Mouse (Mus musculus): ENCODE results near the gene Kank1. TPM values are rescaled to one million over a fixed set of nuclear protein-coding genes. Genes with fewer than 3 reads are reported as not detected.

Kank1 gene
- polyA plus RNA-seq, 1 experiment from 2014 or later, result 18.8 TPM

DNA sequence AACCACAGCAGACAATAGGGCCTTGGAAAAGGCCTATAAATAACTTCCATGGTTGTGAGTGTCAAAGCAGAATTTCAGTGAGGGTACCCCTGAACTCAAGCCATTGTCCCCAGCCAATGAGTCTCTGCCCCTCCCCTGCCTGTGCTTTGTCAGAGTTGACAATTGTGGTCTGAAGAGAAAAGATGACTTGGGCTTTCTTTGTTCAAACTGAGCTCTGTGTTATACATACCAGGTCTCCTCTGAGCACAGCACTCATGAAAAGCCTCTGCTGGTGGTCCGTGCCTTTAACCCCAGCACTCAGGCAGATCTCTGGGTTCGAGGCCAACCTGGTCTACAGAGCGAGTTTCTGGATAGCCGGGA lies 5.8 kb upstream of the Kank1 start:
- H3K36me3 ChIP-seq, result no peaks in the 10 kb centered on the region
- WGBS, result 69% methylated on average over 4 of the region's 4 CpGs
- no peaks in the 10 kb centered on the region for H3K4me1 ChIP-seq (replicated peaks)
- no peak overlapping the region for H3K4me3 ChIP-seq (replicated peaks)
- no peaks in the 10 kb centered on the region for H3K27me3 ChIP-seq (replicated peaks)
- no peaks in the 10 kb centered on the region for H3K9me3 ChIP-seq
- ATAC-seq, result no peak
- no peak overlapping the region for H3K4me2 ChIP-seq (replicated peaks)
- H3K27ac ChIP-seq, result no peak overlapping the region
- H3K9ac ChIP-seq, result no peak overlapping the region

DNA sequence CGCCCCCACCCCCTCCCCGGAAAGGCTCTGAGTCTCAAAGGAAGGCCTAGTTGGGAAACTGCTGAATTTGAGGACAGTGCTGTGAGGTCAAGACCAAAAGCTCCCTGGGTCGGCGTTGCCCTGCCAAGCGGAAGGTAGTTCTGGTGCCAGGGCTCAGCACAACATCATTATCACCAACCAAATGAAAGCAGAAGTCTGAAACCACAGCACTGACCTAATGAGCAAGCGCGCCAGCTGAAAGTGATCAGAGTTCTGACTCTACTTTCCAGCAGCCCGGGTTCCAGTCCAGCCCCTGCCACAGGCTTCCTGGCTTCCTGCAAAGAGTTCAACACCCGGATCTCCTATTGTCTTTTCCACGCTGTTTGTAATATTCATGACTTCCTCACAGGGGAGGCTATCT lies 4.7 kb upstream of the Kank1 start:
- WGBS, result 63% methylated on average over 10 of the region's 10 CpGs
- no peaks in the 10 kb centered on the region for H3K9me3 ChIP-seq
- no peak overlapping the region for H3K4me3 ChIP-seq (replicated peaks)
- H3K36me3 ChIP-seq, result no peaks in the 10 kb centered on the region
- 0 out of 2 replicates have a peak, but pooled peaks cover 2% of the 10 kb centered on the region for H3K4me1 ChIP-seq (replicated peaks)
- peaks cover 3% of the 10 kb centered on the region; the same call in 1 of the 2 replicates for H3K27me3 ChIP-seq (replicated peaks)
- ATAC-seq, result no peak
- no peak overlapping the region for H3K4me2 ChIP-seq (replicated peaks)
- H3K9ac ChIP-seq, result no peak overlapping the region
- H3K27ac ChIP-seq, result no peak overlapping the region

DNA sequence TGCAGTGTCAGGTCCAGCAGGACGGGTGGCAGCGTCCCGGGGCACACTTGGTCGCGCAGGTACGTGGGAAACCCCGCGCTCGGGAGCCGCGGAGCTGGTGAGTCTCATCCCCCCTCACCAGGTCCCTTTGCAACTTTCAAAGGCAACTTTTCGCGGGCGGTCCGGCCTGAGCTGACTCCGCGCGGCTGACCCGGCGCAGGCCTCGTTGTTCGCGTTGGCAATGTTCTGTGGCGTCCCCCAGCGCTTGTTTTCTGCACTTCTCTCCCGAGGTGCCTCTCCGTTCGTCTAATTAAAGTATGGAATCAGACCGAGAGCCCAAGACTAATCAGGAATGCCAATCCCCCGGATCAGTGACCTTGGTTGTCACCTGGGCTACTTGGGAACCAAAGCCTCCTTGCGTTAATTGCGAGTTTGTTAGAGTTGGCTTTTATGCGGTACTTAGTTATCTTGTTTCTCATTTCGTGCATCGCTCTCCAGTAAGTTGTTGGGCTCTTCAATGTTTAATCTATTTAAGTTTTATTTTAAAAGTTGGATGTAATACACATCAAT lies 791 bp downstream of the Kank1 start:
- Histone ChIP-seq H3K9me3 (no peaks in the 10 kb centered on the region), H3K9ac (peak overlapping the region; percentile 73), H3K36me3 (no peaks in the 10 kb centered on the region), H3K27ac (peak overlapping the region; percentile 86), H3K4me3 (replicated peaks) (peak overlapping the region; percentile 76), H3K27me3 (replicated peaks) (peaks cover 11% of the 10 kb centered on the region), H3K4me2 (replicated peaks) (peak overlapping the region; percentile 96), H3K4me1 (replicated peaks) (0 out of 2 replicates have a peak, but pooled peaks cover 6% of the 10 kb centered on the region)
- ATAC-seq, result peak; percentile 39
- WGBS, result under 1% methylated on average over 35 of the region's 35 CpGs

GRCm38 (mm10) chr19:25238121-25238520 lies 1.3 kb downstream of the Kank1 start:
- no peaks in the 10 kb centered on the region for H3K9me3 ChIP-seq
- H3K4me2 ChIP-seq (replicated peaks), result peak overlapping the region; percentile 96
- ATAC-seq, result no peak
- H3K4me1 ChIP-seq (replicated peaks), result 0 out of 2 replicates have a peak, but pooled peaks cover 6% of the 10 kb centered on the region
- no peaks in the 10 kb centered on the region for H3K36me3 ChIP-seq
- no peak overlapping the region for H3K9ac ChIP-seq
- H3K4me3 ChIP-seq (replicated peaks), result peak overlapping the region; percentile 76
- no peak overlapping the region for H3K27ac ChIP-seq
- WGBS, result 8% methylated on average over 13 of the region's 13 CpGs
- peaks cover 11% of the 10 kb centered on the region for H3K27me3 ChIP-seq (replicated peaks)

DNA sequence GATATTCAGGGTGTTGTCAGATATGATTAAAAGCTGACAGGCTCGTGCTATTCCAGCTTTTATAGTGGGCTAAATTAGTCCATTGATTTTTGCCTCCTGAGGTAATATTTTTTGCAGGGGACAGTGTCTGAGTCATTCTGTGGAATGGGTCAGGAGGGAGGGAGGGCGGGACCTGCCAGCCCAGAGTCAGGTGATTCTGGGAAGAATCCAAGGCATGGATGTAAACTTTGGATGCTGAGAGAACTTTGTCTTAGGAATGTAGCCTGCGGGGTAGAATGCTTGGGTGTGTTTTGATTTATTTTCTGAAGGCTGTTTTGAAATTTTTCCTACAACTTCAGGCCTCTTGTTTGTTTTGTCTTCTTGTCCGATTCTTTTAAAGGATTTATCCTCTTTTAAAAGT lies 6.8 kb downstream of the Kank1 start:
- no peak overlapping the region for H3K4me3 ChIP-seq (replicated peaks)
- ATAC-seq, result peak; percentile 56; the same call in 1 of the 2 replicates
- H3K36me3 ChIP-seq, result no peaks in the 10 kb centered on the region
- 51% methylated on average over 4 of the region's 4 CpGs for WGBS
- H3K9ac ChIP-seq, result no peak overlapping the region
- no peak overlapping the region for H3K4me2 ChIP-seq (replicated peaks)
- H3K27me3 ChIP-seq (replicated peaks), result no peaks in the 10 kb centered on the region
- H3K27ac ChIP-seq, result no peak overlapping the region
- H3K4me1 ChIP-seq (replicated peaks), result peaks cover 4% of the 10 kb centered on the region; the same call in 1 of the 2 replicates
- H3K9me3 ChIP-seq, result no peaks in the 10 kb centered on the region

- Histone ChIP-seq H3K4me1 (replicated peaks) (peaks cover 8% of the 10 kb centered on the region; the same call in 1 of the 2 replicates), H3K9ac (no peak overlapping the region), H3K27ac (no peak overlapping the region), H3K27me3 (replicated peaks) (no peaks in the 10 kb centered on the region), H3K4me3 (replicated peaks) (no peak overlapping the region), H3K9me3 (no peaks in the 10 kb centered on the region), H3K36me3 (no peaks in the 10 kb centered on the region), H3K4me2 (replicated peaks) (no peak overlapping the region)
- WGBS, result 77% methylated on average over 8 of the region's 8 CpGs
- ATAC-seq, result peak; percentile 70
Observed at GRCm38 (mm10) chr19:25246062-25246461, 9.3 kb downstream of the Kank1 start.

GRCm38 (mm10) chr19:25247858-25248552 lies 11.2 kb downstream of the Kank1 start:
- 50% methylated on average over 14 of the region's 14 CpGs for WGBS
- ATAC-seq, result no peak
- H3K4me1 ChIP-seq (replicated peaks), result peaks cover 8% of the 10 kb centered on the region; the same call in 1 of the 2 replicates
- no peak overlapping the region for H3K9ac ChIP-seq
- H3K36me3 ChIP-seq, result no peaks in the 10 kb centered on the region
- H3K4me3 ChIP-seq (replicated peaks), result no peak overlapping the region
- no peak overlapping the region for H3K4me2 ChIP-seq (replicated peaks)
- no peaks in the 10 kb centered on the region for H3K9me3 ChIP-seq
- no peaks in the 10 kb centered on the region for H3K27me3 ChIP-seq (replicated peaks)
- no peak overlapping the region for H3K27ac ChIP-seq

DNA sequence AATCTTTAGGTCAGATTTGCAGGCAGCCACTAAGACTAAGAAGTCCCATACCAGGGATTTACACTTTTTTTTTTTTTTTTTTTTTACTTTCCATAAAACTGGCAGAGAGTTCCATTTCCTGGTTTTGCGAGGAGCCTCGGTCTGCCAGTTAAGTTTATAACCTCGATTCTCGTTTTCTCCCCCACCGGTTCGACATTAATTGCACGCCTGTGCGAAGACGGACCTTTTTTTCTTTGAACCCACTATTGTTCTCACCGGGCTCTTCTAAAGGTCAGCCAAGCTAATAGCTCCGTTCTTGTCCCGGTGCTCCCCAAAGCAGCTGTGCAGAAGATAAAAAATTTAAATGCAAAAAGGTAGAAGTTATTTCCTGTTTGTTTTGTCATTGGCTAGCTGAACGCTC lies 12.5 kb downstream of the Kank1 start:
- H3K4me2 ChIP-seq (replicated peaks), result no peak overlapping the region; the same call in 1 of the 2 replicates
- H3K4me3 ChIP-seq (replicated peaks), result no peak overlapping the region
- no peaks in the 10 kb centered on the region for H3K36me3 ChIP-seq
- H3K9me3 ChIP-seq, result no peaks in the 10 kb centered on the region
- H3K27me3 ChIP-seq (replicated peaks), result no peaks in the 10 kb centered on the region
- H3K4me1 ChIP-seq (replicated peaks), result peaks cover 8% of the 10 kb centered on the region; the same call in 1 of the 2 replicates
- H3K27ac ChIP-seq, result no peak overlapping the region
- peak; percentile 39 for ATAC-seq
- WGBS, result 50% methylated on average over 13 of the region's 13 CpGs
- H3K9ac ChIP-seq, result no peak overlapping the region

GRCm38 (mm10) chr19:25251610-25252140 lies 14.9 kb downstream of the Kank1 start:
- ATAC-seq, result no peak
- Histone ChIP-seq H3K9me3 (no peaks in the 10 kb centered on the region), H3K27me3 (replicated peaks) (no peaks in the 10 kb centered on the region), H3K9ac (no peak overlapping the region), H3K4me3 (replicated peaks) (no peak overlapping the region), H3K4me2 (replicated peaks) (no peak overlapping the region), H3K36me3 (no peaks in the 10 kb centered on the region), H3K27ac (no peak overlapping the region), H3K4me1 (replicated peaks) (peaks cover 8% of the 10 kb centered on the region; the same call in 1 of the 2 replicates)
- WGBS, result 80% methylated on average over 3 of the region's 3 CpGs

DNA sequence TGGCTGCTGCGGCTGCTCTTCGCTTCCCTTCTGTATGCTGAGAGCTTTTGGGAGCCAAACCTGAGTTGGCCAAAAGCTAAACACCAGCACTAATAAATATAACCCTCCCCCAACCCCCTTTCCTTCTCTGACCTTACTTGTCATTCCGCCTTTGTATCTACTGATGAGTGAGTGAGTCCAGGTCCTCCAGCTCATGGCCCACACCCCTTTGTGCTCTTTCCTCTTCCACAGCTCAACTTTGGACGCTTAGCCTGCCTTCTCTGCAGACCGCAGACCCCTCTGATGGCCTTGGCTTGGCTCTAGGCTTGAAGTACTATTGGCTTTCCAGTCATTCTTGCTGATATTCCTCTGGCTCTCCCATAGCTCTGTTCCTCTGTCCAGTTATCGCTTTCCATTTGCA lies 16.4 kb downstream of the Kank1 start:
- H3K36me3 ChIP-seq, result no peaks in the 10 kb centered on the region
- H3K4me1 ChIP-seq (replicated peaks), result peaks cover 4% of the 10 kb centered on the region; the same call in 1 of the 2 replicates
- no peak overlapping the region for H3K4me3 ChIP-seq (replicated peaks)
- no peak overlapping the region for H3K27ac ChIP-seq
- no peaks in the 10 kb centered on the region for H3K27me3 ChIP-seq (replicated peaks)
- ATAC-seq, result no peak
- H3K4me2 ChIP-seq (replicated peaks), result no peak overlapping the region
- H3K9me3 ChIP-seq, result no peaks in the 10 kb centered on the region
- 87% methylated on average over 6 of the region's 6 CpGs for WGBS
- no peak overlapping the region for H3K9ac ChIP-seq

GRCm38 (mm10) chr19:25253628-25254027 lies 16.9 kb downstream of the Kank1 start:
- Histone ChIP-seq H3K4me1 (replicated peaks) (peaks cover 4% of the 10 kb centered on the region; the same call in 1 of the 2 replicates), H3K4me3 (replicated peaks) (no peak overlapping the region), H3K27me3 (replicated peaks) (no peaks in the 10 kb centered on the region), H3K36me3 (no peaks in the 10 kb centered on the region), H3K9me3 (no peaks in the 10 kb centered on the region), H3K9ac (no peak overlapping the region), H3K4me2 (replicated peaks) (no peak overlapping the region), H3K27ac (no peak overlapping the region)
- no peak for ATAC-seq
- WGBS, result 97% methylated on average over 3 of the region's 3 CpGs

DNA sequence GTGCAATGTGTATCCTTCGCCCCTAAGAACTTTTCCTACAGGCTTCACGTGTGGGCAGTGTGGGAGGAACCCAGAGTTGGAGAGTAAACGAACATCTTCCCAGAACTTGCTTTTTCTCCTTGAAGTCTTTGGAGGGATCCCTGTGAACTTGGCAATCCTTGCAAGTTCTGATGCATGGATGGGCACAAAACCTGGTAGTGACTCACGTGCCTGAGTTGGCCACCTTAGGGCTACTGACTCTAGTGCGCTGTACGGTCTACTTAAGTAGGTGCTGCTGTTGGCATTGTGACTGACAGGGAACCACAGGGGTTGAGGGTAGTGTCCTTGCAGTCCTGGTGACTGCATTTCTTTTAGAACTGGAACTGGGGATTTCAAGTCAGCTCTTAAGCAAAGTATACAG lies 21.5 kb downstream of the Kank1 start:
- Histone ChIP-seq H3K9me3 (no peaks in the 10 kb centered on the region), H3K27ac (no peak overlapping the region), H3K4me3 (replicated peaks) (no peak overlapping the region), H3K27me3 (replicated peaks) (no peaks in the 10 kb centered on the region), H3K9ac (no peak overlapping the region), H3K36me3 (no peaks in the 10 kb centered on the region), H3K4me1 (replicated peaks) (no peaks in the 10 kb centered on the region), H3K4me2 (replicated peaks) (no peak overlapping the region)
- ATAC-seq, result no peak
- 81% methylated on average over 6 of the region's 6 CpGs for WGBS
